ENCODE assay signal across 21 mouse cellular contexts in the genomic region with DNA sequence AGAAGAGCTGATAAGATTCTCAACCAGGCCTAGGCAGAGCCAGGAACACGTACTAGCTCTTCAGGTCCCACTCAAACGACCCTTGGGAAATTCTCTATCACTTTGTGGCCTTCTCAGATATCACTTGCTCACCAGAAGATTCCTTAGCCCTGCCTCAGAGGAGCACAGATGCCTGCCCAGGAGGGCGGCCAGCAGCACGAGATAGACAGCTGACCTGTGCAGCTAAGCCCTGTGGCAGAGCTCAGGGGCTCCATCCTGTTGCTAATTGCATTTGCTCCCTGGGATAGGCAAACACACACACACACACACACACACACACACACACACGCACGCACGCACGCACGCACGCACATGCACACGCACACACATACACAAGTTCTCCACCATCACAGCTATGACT. TPM values are rescaled to one million over a fixed set of nuclear protein-coding genes. Genes with fewer than 3 reads are reported as not detected.
"Had no signal": no experiment of that assay in that cellular context is flagged by ENCODE, and none has a peak within 500 bp of the region (broad histone marks: within the 10 kb centered on the region; RNA-seq: fewer than 3 reads in every experiment).

No protein-coding gene starts in this region.

- H3K27me3 ChIP-seq: neural tube, embryonic 13.5 days; neural tube, embryonic 15.5 days; stomach, embryonic 15.5 days had no signal

- DNase-seq: retina, postnatal 1 day; right cerebral cortex, adult 18-20 months; right cerebral cortex, postnatal 14 days; right cerebral cortex, postnatal 25 days; right cerebral cortex, postnatal 4 days; spleen, adult 18-20 months; thymus, adult 18-20 months; thymus, adult 2 months; thymus, postnatal 14 days; thymus, postnatal 25 days; thymus, postnatal 36 days; thymus, postnatal 4 days had no signal

- H3K4me3 ChIP-seq: neural tube, embryonic 13.5 days; neural tube, embryonic 15.5 days; stomach, embryonic 15.5 days had no signal

- H3K36me3 ChIP-seq: stomach, embryonic 15.5 days had no signal

- H3K27ac ChIP-seq: neural tube, embryonic 13.5 days; neural tube, embryonic 15.5 days; stomach, embryonic 15.5 days; stomach, postnatal 0 days had no signal

- H3K4me2 ChIP-seq: neural tube, embryonic 13.5 days; neural tube, embryonic 15.5 days; stomach, embryonic 15.5 days had no signal

RNA-seq across cellular contexts. Expression of a gene that starts 38.5 kb away (rescaled TPM):
- total RNA-seq: neutrophil, adult 5-6 weeks had no signal
- polyA plus RNA-seq: neural tube, embryonic 13.5 days; neural tube, embryonic 14.5 days; neural tube, embryonic 15.5 days; stomach, embryonic 14.5 days; stomach, embryonic 16.5 days; stomach, postnatal 0 days; urinary bladder, adult 2 months had no signal
